Comparison of ENCODE assay signal across 29 mouse cellular contexts in the genomic region with DNA sequence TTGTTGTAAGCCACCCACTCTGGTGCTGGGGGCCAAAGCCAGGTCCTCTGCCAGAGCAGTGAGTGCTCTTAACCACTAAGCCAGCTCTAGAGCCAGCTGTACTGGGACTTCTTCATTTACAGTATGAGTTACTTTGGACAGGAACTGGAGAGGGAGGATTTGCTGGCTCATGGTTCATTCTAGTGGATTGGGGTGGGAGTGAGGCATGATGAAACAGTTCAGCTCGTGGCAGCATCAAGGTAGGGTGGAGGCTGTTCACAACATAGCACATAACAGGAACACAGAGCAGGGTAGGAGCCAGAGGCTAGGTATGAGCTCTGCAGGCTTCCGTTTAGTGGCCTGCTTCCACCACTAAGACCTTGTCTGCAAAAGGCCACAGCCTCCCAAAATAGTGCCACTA. TPM values are rescaled to one million over a fixed set of nuclear protein-coding genes. Genes with fewer than 3 reads are reported as not detected.
DNase-seq lines count a peak whose midpoint lies in the region; ATAC-seq lines count a peak whose summit lies in the region.
"Had no signal": no experiment of that assay in that cellular context is flagged by ENCODE, and none has a peak within 500 bp of the region (broad histone marks: within the 10 kb centered on the region; RNA-seq: fewer than 3 reads in every experiment).

No protein-coding gene starts in this region.

- peak; percentile 22 for DNase-seq in lung, postnatal 36 days
- no peak for DNase-seq in lung, postnatal 25 days (ENCODE audit: low spot score)
- no peak for DNase-seq in urinary bladder, postnatal 25 days (ENCODE audit: low spot score)
- no peak for DNase-seq in kidney, adult 8-10 months
- no peak for DNase-seq in urinary bladder, postnatal 10 days (ENCODE audit: low spot score)
- DNase-seq: adrenal gland, postnatal 10 days; B cell, adult 2 months; cerebellum, adult 11-12 months; cerebellum, adult 9-11 months; forebrain, postnatal 0 days; gastrocnemius, postnatal 10 days; heart, postnatal 14 days; kidney, adult 18-20 months; kidney, postnatal 36 days; lung, adult 18-20 months; lung, postnatal 14 days; midbrain, embryonic 14.5 days; right cerebral cortex, postnatal 25 days; spleen, adult 18-20 months; thymus, adult 2 months; thymus, postnatal 4 days had no signal

- peak; percentile 84 for ATAC-seq in common myeloid progenitor, adult 5-6 weeks (replicated peaks; ENCODE audit: low read depth, poor library complexity, severe bottlenecking)
- ATAC-seq in megakaryocyte progenitor cell, adult 5-6 weeks (replicated peaks; ENCODE audit: poor library complexity), result peak; percentile 93
- ATAC-seq: forebrain, postnatal 0 days; liver, embryonic 12.5 days had no signal

RNA-seq across cellular contexts. Expression of gene Ceacam18, which starts 1.7 kb away (rescaled TPM):
- not detected in 2 replicates for total RNA-seq in common myeloid progenitor, adult 5-6 weeks (2017)
- not detected in 2 replicates for total RNA-seq in megakaryocyte progenitor cell, adult 5-6 weeks (2015)
- total RNA-seq in megakaryocyte progenitor cell, adult 5-6 weeks (2017), result not detected in 2 replicates
- total RNA-seq: adrenal gland, postnatal 10 days; forebrain, postnatal 0 days; gastrocnemius, postnatal 10 days; heart, postnatal 14 days; layer of hippocampus, adult 2 months; left cerebral cortex, adult 8-10 months; left cerebral cortex, postnatal 36 days; megakaryocyte-erythroid progenitor cell, adult 5-6 weeks had no signal

RNA-seq across cellular contexts. Expression of gene Siglece, which starts 23.8 kb away (rescaled TPM):
- 0.64 and 0.82 TPM in 2 replicates for total RNA-seq in common myeloid progenitor, adult 5-6 weeks (2017)
- 7.2 and 13.1 TPM in 2 replicates for total RNA-seq in megakaryocyte progenitor cell, adult 5-6 weeks (2015)
- 7.2 and 8.9 TPM in 2 replicates for total RNA-seq in megakaryocyte progenitor cell, adult 5-6 weeks (2017)

RNA-seq across cellular contexts. Expression of gene Zfp819, which starts 29.2 kb away (rescaled TPM):
- total RNA-seq in common myeloid progenitor, adult 5-6 weeks (2017), result 0.09 TPM in 1 of 2 replicates, not detected in the other
- 0.96 and 1.8 TPM in 2 replicates for total RNA-seq in megakaryocyte progenitor cell, adult 5-6 weeks (2015)
- 0.91 and 2.2 TPM in 2 replicates for total RNA-seq in megakaryocyte progenitor cell, adult 5-6 weeks (2017)
- total RNA-seq: gastrocnemius, postnatal 10 days; heart, postnatal 14 days; megakaryocyte-erythroid progenitor cell, adult 5-6 weeks had no signal

RNA-seq across cellular contexts. Expression of gene Ctu1, which starts 35.6 kb away (rescaled TPM):
- 8.1 and 9.3 TPM in 2 replicates for total RNA-seq in common myeloid progenitor, adult 5-6 weeks (2017)
- 7.1 and 7.5 TPM in 2 replicates for total RNA-seq in megakaryocyte progenitor cell, adult 5-6 weeks (2015)
- total RNA-seq in megakaryocyte progenitor cell, adult 5-6 weeks (2017), result 5.4 and 6.1 TPM in 2 replicates

RNA-seq across cellular contexts. Expression of gene Klk14, which starts 54.0 kb away (rescaled TPM):
- total RNA-seq in common myeloid progenitor, adult 5-6 weeks (2017), result not detected in 2 replicates
- not detected in 2 replicates for total RNA-seq in megakaryocyte progenitor cell, adult 5-6 weeks (2015)
- total RNA-seq in megakaryocyte progenitor cell, adult 5-6 weeks (2017), result not detected in 2 replicates
- total RNA-seq: forebrain, postnatal 0 days; gastrocnemius, postnatal 10 days; heart, postnatal 14 days; layer of hippocampus, adult 2 months; layer of hippocampus, postnatal 14 days; left cerebral cortex, adult 8-10 months; left cerebral cortex, postnatal 36 days; megakaryocyte-erythroid progenitor cell, adult 5-6 weeks had no signal
